Mouse (Mus musculus) hindbrain, postnatal 0 days (tissue): ENCODE data around the gene Thegl. TPM values are rescaled to one million over a fixed set of nuclear protein-coding genes. Genes with fewer than 3 reads are reported as not detected.

Source experiments
- ATAC-seq: fragments of 200-750 bp; cut with Nextera tagmentation; 2 replicates; pipeline ENCODE4 v1.8.0; 2017; ENCODE audit warnings: mild to moderate bottlenecking, moderate TSS enrichment, moderate library complexity
- DNase-seq: peaks from one replicate; pipeline ENCODE4 v3.0.0-alpha.2; 2015; ENCODE audit warnings: low spot score
- H3K27ac ChIP-seq: fragments of 300-500 bp; sonication (generic); 2 replicates; pipeline ENCODE4 v1.5.1; 2014; ENCODE audit warnings: mild to moderate bottlenecking
- H3K27me3 ChIP-seq: fragments of 300-500 bp; sonication (generic); 2 replicates; pipeline ENCODE4 v1.6.1; 2014; ENCODE audit warnings: low read length, mixed read lengths; ENCODE audit not compliant: insufficient read depth
- H3K36me3 ChIP-seq: fragments of 300-500 bp; sonication (generic); 2 replicates; pipeline ENCODE4 v1.6.1; 2014; ENCODE audit warnings: low read length, mixed read lengths; ENCODE audit not compliant: insufficient read depth
- H3K4me1 ChIP-seq: fragments of 300-500 bp; sonication (generic); 2 replicates; pipeline ENCODE4 v1.6.1; 2014; ENCODE audit warnings: antibody characterized with exemption, low read length, mixed read lengths; ENCODE audit not compliant: insufficient read depth
- H3K4me2 ChIP-seq: fragments of 300-500 bp; sonication (generic); 2 replicates; pipeline ENCODE4 v1.6.1; 2014; ENCODE audit warnings: low read depth, mild to moderate bottlenecking, low read length, moderate library complexity, mixed read lengths
- H3K4me3 ChIP-seq: fragments of 300-500 bp; sonication (generic); 2 replicates; pipeline ENCODE4 v1.5.1; 2014; ENCODE audit warnings: low read length
- H3K9ac ChIP-seq: fragments of 300-500 bp; sonication (generic); replicated peaks from 2 replicates; pipeline ENCODE4 v1.6.1; 2014; ENCODE audit warnings: mild to moderate bottlenecking, low read length, moderate library complexity, mixed read lengths
- H3K9me3 ChIP-seq: fragments of 300-500 bp; sonication (generic); 2 replicates; pipeline ENCODE4 v1.6.1; 2016; ENCODE audit warnings: low read length, mixed read lengths
- CTCF ChIP-seq: IDR thresholded peaks from 2 replicates; pipeline ENCODE4 v1.5.1; 2016; ENCODE audit warnings: antibody characterized with exemption, control low read depth, low read depth
- WGBS: fragments of 180-500 bp; shearing (Covaris S2); extraction: QIAGEN DNeasy Blood & Tissue Kit; methylation state at CpG from one replicate; pipeline ENCODE4 v1.1.7; 2014; 5-methylcytosine and 5-hydroxymethylcytosine counted together
- polyA plus RNA-seq: library from polyadenylated mRNA; unstranded; fragments of >200 nt; fragmentation: Nextera tagmentation; extraction: Ambion mirVana; gene quantifications from 2 replicates; pipeline ENCODE4 v1.2.1, GENCODE M21; 2015
- total RNA-seq: library from RNA; depleted of rRNA; stranded (reverse); fragments of >200 nt; gene quantifications from 2 replicates; pipeline ENCODE4 v1.2.3, GENCODE M21; 2014

The Thegl gene
- total and polyA plus RNA-seq, 2 experiments from 2014 or later = 0.63 to 0.81 TPM

GRCm38 (mm10) chr5:76975736-76976135, 40.1 kb upstream of the Thegl start:
- Histone ChIP-seq H3K4me3 (peak overlapping the region; percentile 84; the same call in 1 of the 2 replicates), H3K27ac (no peak overlapping the region), H3K27me3 (no peaks in the 10 kb centered on the region), H3K4me1 (peaks cover 12% of the 10 kb centered on the region), H3K36me3 (peaks cover 16% of the 10 kb centered on the region), H3K9ac (peak overlapping the region; percentile 89), H3K9me3 (no peaks in the 10 kb centered on the region), H3K4me2 (peak overlapping the region; percentile 97)
- DNase-seq (no peak), ATAC-seq (no peak)
- 81% methylated on average over 8 of the region's 8 CpGs for WGBS
- TF ChIP-seq CTCF = no peak

- Histone ChIP-seq H3K27ac (no peak overlapping the region), H3K4me3 (no peak overlapping the region), H3K9me3 (no peaks in the 10 kb centered on the region), H3K4me1 (no peaks in the 10 kb centered on the region), H3K27me3 (no peaks in the 10 kb centered on the region), H3K9ac (no peak overlapping the region), H3K36me3 (peaks cover 52% of the 10 kb centered on the region), H3K4me2 (no peak overlapping the region)
- no peak for TF ChIP-seq CTCF
- no peak for DNase-seq
- ATAC-seq = no peak
- 94% methylated on average over 11 of the region's 11 CpGs for WGBS
Observed at GRCm38 (mm10) chr5:76984015-76984414, 31.8 kb upstream of the Thegl start.

- H3K27ac ChIP-seq = no peak overlapping the region
- no peaks in the 10 kb centered on the region for H3K4me1 ChIP-seq
- ATAC-seq (no peak), DNase-seq (no peak)
- no peak overlapping the region for H3K9ac ChIP-seq
- peaks cover 45% of the 10 kb centered on the region for H3K36me3 ChIP-seq
- no peak for TF ChIP-seq CTCF
- no peak overlapping the region for H3K4me3 ChIP-seq
- H3K27me3 ChIP-seq = no peaks in the 10 kb centered on the region
- no peak overlapping the region for H3K4me2 ChIP-seq
- H3K9me3 ChIP-seq = no peaks in the 10 kb centered on the region
- 98% methylated on average over 3 of the region's 3 CpGs for WGBS
Observed at GRCm38 (mm10) chr5:76990789-76991188, 25.0 kb upstream of the Thegl start.

GRCm38 (mm10) chr5:76993174-76993814, 22.5 kb upstream of the Thegl start:
- H3K4me2 ChIP-seq = no peak overlapping the region
- no peaks in the 10 kb centered on the region for H3K4me1 ChIP-seq
- no peak overlapping the region for H3K27ac ChIP-seq
- ATAC-seq = no peak
- no peak overlapping the region for H3K4me3 ChIP-seq
- H3K9ac ChIP-seq = no peak overlapping the region
- no peak for TF ChIP-seq CTCF
- WGBS = over 99% methylated on average over 5 of the region's 5 CpGs
- H3K27me3 ChIP-seq = no peaks in the 10 kb centered on the region
- no peaks in the 10 kb centered on the region for H3K9me3 ChIP-seq
- peaks cover 55% of the 10 kb centered on the region for H3K36me3 ChIP-seq
- DNase-seq = no peak

- no peaks in the 10 kb centered on the region for H3K4me1 ChIP-seq
- DNase-seq = peak; percentile 84
- no peak overlapping the region for H3K9ac ChIP-seq
- H3K4me2 ChIP-seq = no peak overlapping the region
- no peak overlapping the region for H3K4me3 ChIP-seq
- TF ChIP-seq CTCF = peak; percentile 69
- H3K27me3 ChIP-seq = no peaks in the 10 kb centered on the region
- H3K36me3 ChIP-seq = peaks cover 32% of the 10 kb centered on the region
- no peaks in the 10 kb centered on the region for H3K9me3 ChIP-seq
- no peak overlapping the region for H3K27ac ChIP-seq
- WGBS = 42% methylated on average over 5 of the region's 5 CpGs
- ATAC-seq = peak; percentile 84
Observed at GRCm38 (mm10) chr5:76998416-76998815, 17.4 kb upstream of the Thegl start.

- Histone ChIP-seq H3K4me2 (no peak overlapping the region), H3K9ac (no peak overlapping the region), H3K27ac (no peak overlapping the region), H3K4me3 (no peak overlapping the region), H3K4me1 (no peaks in the 10 kb centered on the region), H3K27me3 (no peaks in the 10 kb centered on the region), H3K36me3 (peaks cover 13% of the 10 kb centered on the region; the same call in 1 of the 2 replicates), H3K9me3 (no peaks in the 10 kb centered on the region)
- DNase-seq (no peak), ATAC-seq (no peak)
- 91% methylated on average over 17 of the region's 17 CpGs for WGBS
- TF ChIP-seq CTCF = no peak
Observed at GRCm38 (mm10) chr5:77001192-77001591, 14.6 kb upstream of the Thegl start.

- DNase-seq = no peak
- Histone ChIP-seq H3K4me3 (no peak within 1 kb of the TSS), H3K27ac (no peak within 1 kb of the TSS), H3K9ac (no peak within 1 kb of the TSS), H3K9me3 (no peaks in the 10 kb centered on the region), H3K4me1 (no peaks in the 10 kb centered on the region), H3K4me2 (no peak within 1 kb of the TSS), H3K27me3 (no peaks in the 10 kb centered on the region), H3K36me3 (no peaks in the 10 kb centered on the region)
- no peak for TF ChIP-seq CTCF
- ATAC-seq = no peak
- WGBS = 96% methylated on average over 6 of the region's 6 CpGs
Observed at GRCm38 (mm10) chr5:77004051-77004821, 11.6 kb upstream of the Thegl start, which contains the start of gene Arl9. Gene Arl9 (plus strand): TSS chr5:77004055.
